8 mouse cellular contexts compared by ENCODE assay signal in genomic region chr1:71556688-71557612, GRCm38 (mm10). TPM values are rescaled to one million over a fixed set of nuclear protein-coding genes. Genes with fewer than 3 reads are reported as not detected.
A peak's percentile ranks its signal among the peaks of the same experiment; 100 is the strongest.
DNase-seq lines count a peak whose midpoint lies in the region; ATAC-seq lines count a peak whose summit lies in the region.

Gene Atic, plus strand, starts transcription at chr1:71557150.

- H3K4me2 ChIP-seq in hindbrain, embryonic 11.5 days (replicated peaks; ENCODE audit: low read depth, low read length) = peak within 1 kb of the TSS; percentile 85

- 0 out of 2 replicates have a peak, but pooled peaks cover 2% of the 10 kb centered on the region for H3K36me3 ChIP-seq in hindbrain, embryonic 11.5 days (ENCODE audit: control insufficient read depth, insufficient read depth, low read length)

- no peak within 1 kb of the TSS for H3K27ac ChIP-seq in hindbrain, embryonic 11.5 days (ENCODE audit: low read depth, low read length)

- WGBS in hindbrain, embryonic 11.5 days = under 1% methylated on average over 55 of the region's 55 CpGs

- no peaks in the 10 kb centered on the region for H3K27me3 ChIP-seq in hindbrain, embryonic 11.5 days (ENCODE audit: control insufficient read depth, insufficient read depth, low read length)

- peak; percentile 98 for DNase-seq in Muller cell, postnatal 12 days (ENCODE audit: inconsistent ontology term)
- DNase-seq in cerebellum, adult 9-11 months = peak; percentile 86
- DNase-seq in frontal cortex, adult 2 months (ENCODE audit: extremely low spot score in 1 of 2, low spot score in 1 of 2) = peak; percentile 66 to 84
- DNase-seq in hindbrain, embryonic 11.5 days (ENCODE audit: low spot score) = peak; percentile 93
- DNase-seq in layer of hippocampus, postnatal 10 days (ENCODE audit: low spot score in 2 of 2) = peak; percentile 80 to 88
- DNase-seq in lung, postnatal 10 days = peak; percentile 95
- DNase-seq in ovary, postnatal 36 days (ENCODE audit: low spot score) = peak; percentile 89
- DNase-seq in thymus, postnatal 25 days = peak; percentile 90

- no peaks in the 10 kb centered on the region for H3K9me3 ChIP-seq in hindbrain, embryonic 11.5 days (ENCODE audit: control insufficient read depth, low read length)

- H3K9ac ChIP-seq in hindbrain, embryonic 11.5 days (ENCODE audit: low read depth, low read length) = peak within 1 kb of the TSS; percentile 75

- H3K4me1 ChIP-seq in hindbrain, embryonic 11.5 days (replicated peaks; ENCODE audit: control insufficient read depth, insufficient read depth, low read length) = no peaks in the 10 kb centered on the region

- peak within 1 kb of the TSS; percentile 58 for H3K4me3 ChIP-seq in hindbrain, embryonic 11.5 days (ENCODE audit: low read depth, low read length)

- ATAC-seq in hindbrain, embryonic 11.5 days (ENCODE audit: low FRiP score) = peak; percentile 100

RNA-seq across cellular contexts. Expression of gene Atic, which starts in this region (rescaled TPM):
- 24.9 and 26.3 TPM in 2 replicates for polyA plus RNA-seq in frontal cortex, adult 2 months (2012; rRNA removed)
- polyA plus RNA-seq in hindbrain, embryonic 11.5 days (2014; fragmentation: Nextera tagmentation; extraction: Ambion mirVana) = 45.0 and 48.6 TPM in 2 replicates
- 10 to 100 TPM; 41.9 to 42.8 TPM for total RNA-seq in layer of hippocampus, postnatal 10 days (2021)
